Mouse (Mus musculus) frontal cortex, postnatal 10 days (tissue): Measurements from ENCODE around the gene Slc4a1.
"Not testable (repeated sequence)": the region's sequence is repeated elsewhere in the genome, so short reads cannot be mapped to it uniquely, and the experiment has no call there.

Experiments
- DNase-seq, 2 experiments: peaks; one replicate each; pipeline ENCODE4 v3.0.0; 2022; ENCODE audit warnings: low spot score in 2 of 2, mixed read lengths in 1 of 2

The Slc4a1 gene

DNA sequence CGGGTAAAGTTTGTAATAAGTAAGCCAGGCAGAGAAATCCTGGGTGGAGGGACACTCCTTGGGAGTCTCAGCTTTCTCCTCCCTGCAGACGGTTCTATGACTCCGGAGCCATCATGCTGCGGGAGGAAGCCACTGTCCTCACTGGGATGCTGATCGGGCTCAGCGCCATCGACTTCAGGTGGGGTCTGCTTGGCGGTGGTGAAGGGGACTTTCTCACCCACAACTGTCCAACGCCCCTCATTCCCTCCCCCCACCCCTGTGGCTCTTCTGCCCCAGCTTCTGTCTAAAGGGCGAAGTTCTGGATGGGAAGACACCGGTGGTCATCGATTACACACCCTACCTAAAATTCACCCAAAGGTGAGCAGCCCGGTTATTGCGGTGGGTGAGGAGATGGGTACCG lies 33.1 kb upstream of the Slc4a1 start:
- no peak for DNase-seq

- no peak for DNase-seq
Measured at GRCm38 (mm10) chr11:102398007-102398825, 32.2 kb upstream of the Slc4a1 start.

GRCm38 (mm10) chr11:102396671-102397141 lies 30.7 kb upstream of the Slc4a1 start:
- DNase-seq, result no peak

DNA sequence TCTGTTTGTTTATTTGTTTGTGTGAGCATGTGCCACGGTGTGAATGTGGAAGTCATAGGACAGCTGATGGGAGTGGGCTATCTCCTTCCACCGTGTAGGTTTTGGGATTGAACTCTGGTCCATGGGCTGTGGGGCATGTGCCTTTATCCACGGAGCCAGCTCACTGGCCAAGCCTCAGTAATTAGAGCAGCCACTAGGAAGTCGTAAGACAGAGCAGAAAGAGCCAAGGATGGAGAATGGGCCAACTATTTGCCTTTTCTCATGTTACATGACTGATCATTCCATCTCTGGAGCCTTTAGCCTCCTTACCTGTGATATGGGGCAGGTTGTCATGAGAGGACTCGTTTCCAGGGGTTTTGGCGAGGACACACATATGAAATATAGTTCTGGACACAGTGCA lies 30.3 kb upstream of the Slc4a1 start:
- DNase-seq, result no peak

GRCm38 (mm10) chr11:102395250-102395649 lies 29.2 kb upstream of the Slc4a1 start:
- no peak for DNase-seq

GRCm38 (mm10) chr11:102394421-102395124 lies 28.6 kb upstream of the Slc4a1 start:
- DNase-seq, result no peak

DNA sequence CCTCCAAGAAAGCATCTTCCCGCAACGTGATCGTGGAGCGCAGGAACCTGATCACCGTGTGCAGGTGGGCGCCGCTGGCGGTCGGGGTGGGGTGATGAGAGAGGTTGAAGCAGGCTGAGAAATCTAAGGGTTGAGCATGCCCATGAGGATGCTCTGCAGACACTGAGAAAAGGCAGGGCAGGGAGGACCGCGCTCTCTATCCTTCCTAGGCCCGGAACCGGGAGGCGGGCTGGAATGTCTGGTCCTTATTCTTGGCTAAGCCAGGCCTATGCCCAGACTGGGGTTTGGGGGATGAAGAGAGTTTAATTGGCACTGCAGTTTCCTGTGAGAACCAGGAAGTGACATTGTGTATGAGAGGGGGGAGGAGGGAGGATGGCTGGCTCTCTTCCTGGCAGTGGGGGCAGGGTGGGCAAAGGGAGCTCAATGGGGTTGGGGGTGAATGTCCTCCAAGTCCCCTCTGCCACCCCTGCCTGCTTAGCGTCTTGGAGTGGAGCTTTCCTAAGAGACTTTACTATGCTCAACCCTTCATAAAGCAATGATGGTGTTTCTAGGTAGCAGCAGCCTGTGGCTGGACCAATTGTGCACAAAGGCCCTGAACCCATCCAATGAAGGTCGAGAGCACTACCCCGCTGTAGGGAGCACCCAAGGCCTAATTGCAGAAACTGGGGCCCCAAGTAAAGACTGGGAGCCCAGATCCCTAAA lies 27.9 kb upstream of the Slc4a1 start:
- DNase-seq, result peak; percentile 53 to 66

DNA sequence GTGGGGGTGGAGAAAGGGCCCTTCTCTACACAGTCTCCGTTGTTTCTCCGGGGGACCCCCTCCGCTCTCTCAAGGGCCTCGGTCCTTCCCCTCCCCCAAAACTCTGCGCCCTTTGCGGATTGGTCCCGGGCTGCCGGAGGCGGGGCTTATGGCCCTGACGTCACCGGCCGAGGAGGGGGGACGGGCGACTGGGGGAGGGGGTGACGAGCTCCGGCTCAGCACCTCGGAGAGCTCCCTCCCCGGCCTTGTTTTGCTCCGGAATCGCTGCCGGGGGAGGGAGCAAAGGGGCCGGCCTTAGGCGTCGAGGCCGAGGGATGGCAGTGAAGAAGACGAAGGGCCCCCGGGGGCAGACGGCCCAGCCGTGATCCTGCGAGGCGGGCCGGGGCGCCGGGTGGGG lies 27.2 kb upstream of the Slc4a1 start, which contains the start of gene Rundc3a:
TSS of gene Rundc3a (plus strand) at position 166 of the 397 bp plus-strand sequence.
- peak; percentile 94 to 96 for DNase-seq

- no peak for DNase-seq
Measured at GRCm38 (mm10) chr11:102392441-102393237, 26.6 kb upstream of the Slc4a1 start.

GRCm38 (mm10) chr11:102389436-102389835 lies 23.4 kb upstream of the Slc4a1 start:
- not testable (repeated sequence) for DNase-seq

DNA sequence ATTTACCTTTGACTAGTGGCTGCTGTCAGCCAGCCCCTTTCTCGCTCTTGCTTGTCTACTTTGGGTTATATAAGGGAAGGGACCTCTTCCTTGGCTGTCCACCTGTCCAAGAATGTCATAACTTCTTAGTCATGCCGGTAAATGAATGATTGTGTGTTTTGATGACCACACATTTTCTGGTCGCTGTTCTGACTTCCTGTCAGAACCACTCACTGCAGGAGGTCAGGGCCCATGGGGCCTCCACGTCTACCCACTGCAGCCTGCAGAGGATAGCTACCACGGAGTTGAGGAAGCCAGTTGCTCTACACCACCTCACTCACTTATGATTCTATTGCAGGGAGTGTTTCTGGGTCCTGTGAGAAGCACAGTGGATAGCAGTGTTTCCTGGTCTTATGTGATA lies 20.1 kb upstream of the Slc4a1 start:
- no peak for DNase-seq

- no peak for DNase-seq
Measured at GRCm38 (mm10) chr11:102385075-102385474, 19.1 kb upstream of the Slc4a1 start.

GRCm38 (mm10) chr11:102384418-102384817 lies 18.4 kb upstream of the Slc4a1 start:
- no peak for DNase-seq

DNA sequence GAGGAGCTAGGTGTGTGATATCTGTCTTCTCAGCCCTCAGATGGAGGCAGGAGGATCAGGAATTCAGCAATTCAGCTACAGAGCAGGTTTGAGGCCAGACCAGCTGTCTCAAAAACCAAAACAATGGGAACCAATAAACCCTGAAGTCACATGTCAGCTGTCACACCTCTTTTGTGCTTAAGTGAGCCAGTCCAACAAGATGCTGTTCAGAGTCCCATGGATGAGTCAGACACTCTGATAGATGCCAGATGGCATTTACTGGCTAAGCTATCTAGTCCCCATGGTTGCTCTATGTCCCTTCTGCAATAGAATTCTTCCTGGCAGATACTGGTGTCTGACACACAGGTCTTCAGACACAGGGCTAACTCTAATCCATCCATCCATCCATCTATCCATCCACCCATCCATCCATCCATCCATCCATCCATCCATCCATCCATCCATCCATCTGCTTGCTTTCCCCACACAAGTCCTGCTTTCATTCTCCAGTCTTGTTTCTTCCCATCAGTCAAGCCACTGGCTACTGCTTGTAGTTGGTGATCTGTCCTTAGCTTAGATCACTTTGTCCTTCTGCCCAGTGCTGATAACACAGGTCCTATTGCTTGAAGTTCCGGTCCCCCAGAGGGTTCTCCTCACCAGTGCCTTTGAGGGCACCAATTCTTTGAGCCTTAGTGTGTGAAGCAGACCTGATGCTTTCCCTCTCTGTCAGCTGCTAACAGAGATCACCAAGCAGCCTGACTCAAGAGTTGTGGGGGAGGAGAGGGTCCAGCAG lies 17.5 kb upstream of the Slc4a1 start:
- no peak for DNase-seq

DNA sequence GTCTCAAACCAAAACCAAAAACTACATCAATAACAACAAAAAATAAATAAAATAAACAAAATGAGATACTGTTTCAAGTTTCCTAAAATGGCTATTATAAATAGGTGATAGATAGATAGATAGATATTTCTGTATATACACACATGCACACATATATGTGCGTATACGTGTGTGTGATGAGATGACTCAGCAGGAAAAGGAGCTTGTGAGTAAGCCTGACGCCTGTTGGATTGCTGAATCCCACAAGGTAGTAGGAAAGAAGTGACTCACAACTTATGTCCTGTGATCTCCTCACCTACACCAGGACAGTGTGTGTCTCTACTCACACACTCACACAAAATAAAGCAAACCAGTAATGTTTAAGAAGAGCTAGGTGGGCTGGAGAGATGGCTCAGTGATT lies 16.8 kb upstream of the Slc4a1 start:
- DNase-seq, result no peak

DNA sequence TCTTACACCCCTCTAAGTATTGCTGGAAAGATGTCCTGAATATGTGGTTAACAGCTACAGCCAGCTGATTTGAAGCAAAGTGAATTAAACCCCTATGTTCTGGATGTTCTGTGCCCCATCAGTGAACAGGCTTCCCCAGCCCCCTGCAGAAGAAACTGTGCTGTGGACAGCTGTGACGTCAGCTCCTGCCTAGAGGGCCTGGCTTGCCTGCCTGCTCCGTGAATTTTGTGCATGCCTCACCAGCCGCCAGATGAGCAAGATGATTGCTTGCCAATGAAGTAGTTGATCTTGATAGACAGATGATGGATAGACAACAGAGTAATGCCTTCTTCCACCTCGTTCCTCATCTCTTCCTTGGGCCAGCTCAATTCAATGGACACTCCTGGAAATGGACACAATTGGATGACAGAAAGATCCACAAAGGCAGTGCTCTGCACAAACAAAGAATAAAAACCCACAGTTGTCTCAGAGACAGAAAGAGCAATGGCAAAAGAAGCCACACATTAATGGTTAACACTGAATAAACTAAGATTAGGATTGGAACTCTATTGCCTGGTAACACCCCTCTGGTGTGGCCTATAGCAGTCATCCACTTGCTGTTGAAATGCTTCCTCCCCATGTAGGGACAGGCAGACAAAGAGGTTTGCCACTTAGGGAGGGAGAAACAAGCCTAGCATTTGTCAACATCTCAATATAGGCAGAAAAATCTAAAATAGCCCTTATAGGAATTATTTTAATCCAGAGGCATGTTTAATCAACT lies 15.5 kb upstream of the Slc4a1 start:
- DNase-seq, result no peak

DNA sequence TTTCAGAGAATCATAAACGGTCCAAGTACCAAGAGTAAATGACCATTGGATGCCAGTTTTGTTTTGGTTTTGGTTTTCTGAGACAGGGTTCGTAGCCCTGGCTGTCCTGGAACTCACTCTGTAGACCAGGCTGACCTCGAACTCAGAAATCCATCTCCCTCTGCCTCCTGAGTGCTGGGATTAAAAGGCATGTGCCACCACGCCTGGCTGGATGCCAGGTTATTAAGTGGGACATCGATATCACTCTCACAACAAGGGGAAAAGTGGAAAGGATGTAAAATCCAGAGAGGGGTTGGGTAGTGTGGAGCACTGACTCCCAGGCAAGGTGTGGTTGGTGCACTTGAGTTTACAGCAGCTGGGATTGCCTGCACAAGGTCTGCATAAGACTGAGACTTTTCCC lies 14.1 kb upstream of the Slc4a1 start:
- DNase-seq, result no peak

DNA sequence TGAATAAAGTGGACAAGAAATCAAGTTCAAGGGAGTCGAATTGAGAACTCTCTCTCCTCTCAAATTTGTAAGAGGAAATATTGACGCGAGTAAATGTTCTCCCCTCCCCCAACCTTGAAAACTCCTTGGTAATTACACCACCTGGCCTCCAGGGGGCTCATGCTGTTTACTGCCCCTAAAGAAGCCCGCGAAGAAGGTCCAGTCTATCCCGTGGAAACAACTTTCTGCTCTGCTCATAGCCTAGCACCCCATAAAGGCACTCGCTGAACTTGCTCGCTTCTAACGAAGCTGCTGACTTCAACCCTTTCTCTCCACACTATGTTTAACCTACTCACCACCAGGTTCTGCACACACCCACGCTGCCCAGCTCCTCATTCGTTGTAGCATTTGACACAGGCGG lies 11.2 kb upstream of the Slc4a1 start:
- no peak for DNase-seq

GRCm38 (mm10) chr11:102376196-102376835 lies 10.3 kb upstream of the Slc4a1 start:
- no peak for DNase-seq
